Mouse (Mus musculus) midbrain, embryonic 14.5 days (tissue): ENCODE measurements at regions not wholly inside any gene's neighbourhood (a gene's known extent, or its start where the extent isn't known, plus 50 kb on each side); places are given as distances from the start of the nearest gene placed in this dataset.

ENCODE experiments used
- ATAC-seq: fragments of 200-750 bp; cut with Nextera tagmentation; 2 replicates; pipeline ENCODE4 v1.8.0; 2017; ENCODE audit warnings: moderate number of reproducible peaks, moderate library complexity; ENCODE audit not compliant: low FRiP score, low TSS enrichment
- DNase-seq: peaks from one replicate; pipeline ENCODE4 v3.0.0-alpha.2; 2015
- H3K27ac ChIP-seq: fragments of 300-500 bp; sonication (generic); replicated peaks from 2 replicates; pipeline ENCODE4 v1.5.1; 2014; ENCODE audit warnings: mild to moderate bottlenecking, low read depth, low read length, moderate library complexity
- H3K27me3 ChIP-seq: fragments of 300-500 bp; sonication (generic); 2 replicates; pipeline ENCODE4 v1.6.1; 2014; ENCODE audit warnings: low read length, control low read depth, mixed read lengths; ENCODE audit not compliant: control insufficient read depth, insufficient read depth
- H3K36me3 ChIP-seq: fragments of 300-500 bp; sonication (generic); 2 replicates; pipeline ENCODE4 v1.6.1; 2014; ENCODE audit warnings: low read length, control low read depth; ENCODE audit not compliant: control insufficient read depth, insufficient read depth
- H3K4me1 ChIP-seq: fragments of 300-500 bp; sonication (generic); 2 replicates; pipeline ENCODE4 v1.6.1; 2014; ENCODE audit warnings: mild to moderate bottlenecking, antibody characterized with exemption, low read length, control low read depth; ENCODE audit not compliant: control insufficient read depth, insufficient read depth
- H3K4me2 ChIP-seq: fragments of 300-500 bp; sonication (generic); 2 replicates; pipeline ENCODE4 v1.6.1; 2014; ENCODE audit warnings: mild to moderate bottlenecking, low read length, moderate library complexity
- H3K4me3 ChIP-seq: fragments of 300-500 bp; sonication (generic); replicated peaks from 2 replicates; pipeline ENCODE4 v1.5.1; 2014; ENCODE audit warnings: low read depth, low read length
- H3K9ac ChIP-seq: fragments of 300-500 bp; sonication (generic); replicated peaks from 2 replicates; pipeline ENCODE4 v1.6.1; 2014; ENCODE audit warnings: mild to moderate bottlenecking, low read length, moderate library complexity
- H3K9me3 ChIP-seq: fragments of 300-500 bp; sonication (generic); 2 replicates; pipeline ENCODE4 v1.6.1; 2016; ENCODE audit warnings: low read length, control low read depth, mixed read lengths; ENCODE audit not compliant: control insufficient read depth
- WGBS: fragments of 180-500 bp; shearing (Covaris S2); extraction: QIAGEN DNeasy Blood & Tissue Kit; methylation state at CpG from one replicate; pipeline ENCODE4 v1.1.7; 2014; 5-methylcytosine and 5-hydroxymethylcytosine counted together

DNA sequence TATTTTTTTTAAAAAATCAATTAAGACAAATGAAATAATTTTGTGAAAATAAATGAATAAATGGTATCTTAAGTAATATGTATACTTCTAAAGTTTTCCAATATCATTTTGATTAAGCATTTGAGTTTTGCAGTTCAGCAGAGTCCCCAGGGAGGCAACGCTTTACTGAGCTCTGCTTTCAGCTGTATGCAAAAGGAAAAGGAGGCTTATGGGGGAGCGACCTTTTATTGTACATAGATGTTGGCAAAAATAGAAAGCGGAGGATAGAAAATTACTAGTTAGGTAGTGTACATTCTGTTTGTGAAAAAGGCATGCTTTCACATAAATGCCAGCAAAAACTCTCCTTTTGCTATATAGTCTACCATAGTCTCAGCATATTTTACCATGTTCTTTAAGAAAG, 382.2 kb downstream of the Gria2 start:
- no peaks in the 10 kb centered on the region for H3K36me3 ChIP-seq
- no peak overlapping the region for H3K4me3 ChIP-seq
- H3K9ac ChIP-seq = no peak overlapping the region
- ATAC-seq (no peak), DNase-seq (peak; percentile 53)
- H3K27me3 ChIP-seq = no peaks in the 10 kb centered on the region
- no peaks in the 10 kb centered on the region for H3K4me1 ChIP-seq
- H3K9me3 ChIP-seq = no peaks in the 10 kb centered on the region
- no peak overlapping the region for H3K27ac ChIP-seq
- H3K4me2 ChIP-seq = no peak overlapping the region
- 73% methylated on average over 3 of the region's 3 CpGs for WGBS

DNA sequence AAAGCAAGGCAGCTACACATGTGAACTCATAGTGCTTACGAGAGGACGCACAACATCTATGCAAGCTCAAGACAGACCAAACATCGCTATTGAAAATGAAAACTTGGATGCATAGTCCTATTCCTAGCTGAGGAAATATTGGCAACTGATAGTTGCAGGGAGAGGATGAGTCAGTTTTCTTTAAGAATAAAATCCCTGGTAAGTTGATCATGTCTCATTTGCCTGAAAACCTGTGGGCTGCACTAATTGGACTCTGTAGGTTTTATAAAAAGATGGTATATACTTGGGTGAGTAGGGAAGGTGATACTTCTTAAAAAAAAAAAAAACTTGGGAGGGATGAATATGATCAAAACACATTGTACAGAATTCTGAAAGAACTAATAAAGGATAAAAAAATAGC, 381.2 kb downstream of the Gria2 start:
- H3K9me3 ChIP-seq = no peaks in the 10 kb centered on the region
- H3K36me3 ChIP-seq = no peaks in the 10 kb centered on the region
- ATAC-seq = no peak
- no peak overlapping the region for H3K9ac ChIP-seq
- H3K27ac ChIP-seq = no peak overlapping the region
- DNase-seq = no peak
- no peak overlapping the region for H3K4me3 ChIP-seq
- no peaks in the 10 kb centered on the region for H3K27me3 ChIP-seq
- no peaks in the 10 kb centered on the region for H3K4me1 ChIP-seq
- 94% methylated on average over 3 of the region's 3 CpGs for WGBS
- H3K4me2 ChIP-seq = no peak overlapping the region

DNA sequence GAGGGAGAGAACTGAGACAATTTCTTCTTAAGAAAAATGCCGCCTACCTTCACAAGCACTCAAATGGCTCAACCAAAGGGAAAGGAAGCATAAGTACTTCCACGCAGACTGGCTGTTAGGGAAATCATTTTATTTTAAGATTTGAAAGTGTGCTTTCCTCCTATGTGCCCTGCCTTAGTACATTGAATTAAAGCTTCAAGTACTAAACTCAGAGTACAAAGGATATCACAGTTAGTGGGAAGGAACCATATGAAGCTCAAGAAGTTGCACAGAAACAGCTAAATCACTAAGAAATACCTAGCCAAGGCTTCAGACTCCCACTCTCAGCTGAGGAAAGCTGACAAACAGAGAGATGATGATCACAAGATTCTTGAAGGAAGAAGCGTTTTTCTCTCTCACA, 380.5 kb downstream of the Gria2 start:
- Histone ChIP-seq H3K27me3 (no peaks in the 10 kb centered on the region), H3K27ac (no peak overlapping the region), H3K4me1 (no peaks in the 10 kb centered on the region), H3K36me3 (no peaks in the 10 kb centered on the region), H3K9ac (no peak overlapping the region), H3K9me3 (no peaks in the 10 kb centered on the region), H3K4me2 (no peak overlapping the region), H3K4me3 (no peak overlapping the region)
- ATAC-seq = no peak
- no peak for DNase-seq
- 86% methylated on average over 3 of the region's 3 CpGs for WGBS

DNA sequence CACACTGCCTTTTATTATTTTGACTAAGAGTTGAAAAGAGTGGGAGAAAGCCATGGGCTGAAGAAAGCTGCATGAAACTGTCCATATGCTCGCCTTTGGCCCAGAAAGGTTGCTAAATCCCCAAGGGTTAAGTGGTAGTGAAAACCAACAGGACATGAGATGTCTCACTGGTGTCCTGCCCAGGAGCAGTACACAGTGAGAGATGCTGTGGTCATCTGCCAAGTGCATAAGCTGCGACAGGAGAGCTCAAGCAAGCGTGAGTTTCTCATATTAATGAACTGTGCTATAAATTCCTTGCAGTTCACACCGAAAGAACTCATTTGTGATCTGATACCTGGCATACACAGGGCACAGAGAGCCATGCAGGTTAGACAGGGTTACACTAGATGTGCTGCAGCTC, 380.0 kb downstream of the Gria2 start:
- DNase-seq = no peak
- Histone ChIP-seq H3K9me3 (no peaks in the 10 kb centered on the region), H3K36me3 (no peaks in the 10 kb centered on the region), H3K27me3 (no peaks in the 10 kb centered on the region), H3K4me3 (no peak overlapping the region), H3K9ac (no peak overlapping the region), H3K4me1 (no peaks in the 10 kb centered on the region), H3K4me2 (no peak overlapping the region), H3K27ac (no peak overlapping the region)
- ATAC-seq = no peak
- 78% methylated on average over 4 of the region's 4 CpGs for WGBS
